Mouse (Mus musculus): ENCODE measurements around the gene Cacna1c. TPM values are rescaled to one million over a fixed set of nuclear protein-coding genes. Genes with fewer than 3 reads are reported as not detected.

Gene Cacna1c
- polyA plus RNA-seq, 2 experiments from 2014 or later, result 0.49 to 1.4 TPM

DNA sequence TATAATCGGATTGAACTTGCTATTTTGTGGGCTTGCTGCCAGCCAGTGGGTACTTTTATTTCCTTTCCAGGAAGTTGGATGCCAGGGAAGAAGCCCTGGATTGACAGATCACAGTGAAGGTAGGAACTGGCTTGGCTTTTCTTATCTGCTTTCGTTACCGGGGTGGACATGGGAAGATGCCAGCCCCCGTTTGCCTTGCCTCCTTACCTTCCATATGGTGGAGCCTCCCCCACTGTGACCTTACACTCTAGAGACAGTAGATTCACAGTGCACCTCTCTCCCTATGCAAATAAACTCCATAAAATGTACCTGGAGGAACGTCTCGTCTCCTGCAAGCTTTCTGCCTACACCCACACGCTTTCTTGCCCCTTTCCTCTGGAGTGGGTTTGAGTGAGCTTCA, 459.7 kb downstream of the Cacna1c start:
- no peak for ATAC-seq

DNA sequence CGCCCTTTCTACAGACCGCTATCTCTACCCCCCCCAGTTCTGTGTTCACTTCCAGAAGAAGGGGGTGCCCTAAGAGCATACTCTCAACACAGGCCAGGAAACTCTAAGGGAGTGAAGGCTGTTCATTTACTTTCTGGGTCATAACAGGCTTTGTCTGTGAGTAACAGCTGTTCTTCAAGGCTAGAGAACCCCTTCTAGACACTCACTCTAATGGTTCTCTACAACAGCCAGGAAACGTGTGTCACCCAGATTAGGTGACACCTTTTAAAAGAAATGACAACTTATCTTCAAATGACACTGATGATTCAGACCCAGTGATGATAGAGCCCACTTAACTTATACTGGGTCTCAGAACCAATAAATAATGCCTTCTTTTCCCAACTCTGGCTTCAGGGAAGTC, 461.1 kb downstream of the Cacna1c start:
- ATAC-seq, result no peak

DNA sequence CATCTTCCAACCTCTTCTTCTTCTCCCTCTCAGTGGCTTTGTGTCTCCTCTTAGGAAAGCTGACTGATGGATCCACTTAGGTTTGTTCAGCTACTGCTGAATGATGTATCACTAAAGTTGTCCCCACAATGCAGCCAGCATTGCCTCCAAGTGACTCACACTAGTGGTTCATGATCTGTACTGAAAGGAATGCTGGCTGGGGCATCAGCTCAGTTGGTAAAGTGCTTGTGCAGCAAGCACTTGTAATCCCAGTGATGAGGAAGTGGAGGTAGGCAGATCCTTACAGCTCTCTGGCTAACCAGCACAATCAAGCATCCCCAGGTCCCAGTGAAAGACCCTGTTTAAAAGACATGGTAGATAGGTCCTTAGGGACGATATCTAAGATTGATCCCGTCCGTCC, 464.3 kb downstream of the Cacna1c start:
- no peak for ATAC-seq

DNA sequence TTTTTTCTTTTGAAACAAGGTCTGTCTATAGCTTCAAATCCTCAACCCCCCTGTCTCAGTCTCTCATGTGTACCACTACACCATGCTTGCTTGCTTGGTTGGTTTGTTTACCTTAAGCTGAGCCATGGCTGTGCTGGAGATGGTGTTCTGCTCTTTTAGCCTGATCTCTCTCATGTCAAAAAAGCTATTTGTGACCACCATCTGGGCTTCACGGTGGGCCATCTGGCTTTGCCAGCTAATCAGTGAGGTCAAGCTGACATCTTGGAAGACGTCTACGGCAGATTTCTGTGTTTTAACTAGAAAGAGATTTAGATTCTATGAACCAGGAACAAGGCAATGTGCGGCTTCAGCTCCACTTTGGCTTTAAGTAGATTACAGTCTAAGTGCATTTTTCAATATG, 471.3 kb downstream of the Cacna1c start:
- ATAC-seq, result no peak

DNA sequence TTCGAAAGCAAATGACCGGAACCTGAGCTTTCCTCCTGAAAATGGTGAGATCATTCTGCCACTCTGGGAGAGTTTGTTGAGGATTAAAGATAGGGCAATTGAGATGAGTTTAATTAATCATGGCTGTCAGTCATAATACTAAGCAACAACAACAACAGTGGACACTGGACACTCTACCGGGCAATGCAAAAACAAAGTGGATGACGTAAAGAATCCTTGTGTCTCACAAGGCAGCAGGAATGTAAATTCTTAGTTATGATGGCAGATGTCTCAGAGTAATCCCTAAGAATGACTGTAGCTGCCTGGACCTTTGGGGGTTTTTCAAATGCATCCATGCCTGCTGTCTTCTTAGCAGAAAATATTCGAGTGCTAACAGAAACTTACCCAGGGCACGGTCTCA, 471.8 kb downstream of the Cacna1c start:
- no peak for ATAC-seq

DNA sequence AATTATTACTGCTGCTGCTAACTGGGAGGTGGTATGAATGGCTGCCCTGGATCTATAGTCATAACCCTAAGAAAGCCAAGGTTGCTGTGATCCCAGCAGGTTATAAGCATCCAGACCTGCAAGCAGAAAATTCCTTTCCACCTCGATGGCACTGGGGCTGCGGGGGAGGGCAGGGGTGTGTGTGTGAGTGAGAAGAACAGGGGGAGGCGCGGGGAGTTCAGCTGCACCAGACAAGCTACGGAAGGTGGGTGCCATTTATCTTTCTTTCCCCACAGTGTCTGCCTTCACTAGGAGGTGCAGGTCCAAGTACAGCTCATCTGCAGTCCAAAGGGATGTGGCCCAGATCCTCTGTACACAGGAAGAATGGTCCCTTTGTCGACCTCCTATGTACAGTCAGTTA, 473.9 kb downstream of the Cacna1c start:
- no peak for ATAC-seq

DNA sequence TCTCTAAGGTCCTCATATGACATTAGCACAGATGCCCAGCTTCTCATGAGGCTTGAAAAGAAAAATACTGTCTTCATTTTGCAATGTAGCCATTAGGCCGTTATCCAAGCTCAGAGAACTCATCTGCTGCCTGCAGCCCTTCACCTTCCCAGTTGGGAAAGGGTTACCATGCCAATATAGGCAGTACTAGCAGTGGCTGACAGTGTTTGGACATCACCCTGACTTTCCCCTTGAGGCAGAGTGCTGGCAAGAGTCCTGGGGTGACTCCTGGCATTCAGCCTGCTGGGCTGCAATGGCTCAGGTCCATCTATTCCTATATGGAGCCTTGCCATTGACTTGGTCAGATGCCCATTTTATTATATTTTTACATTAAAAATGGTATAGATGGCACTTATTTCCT, 476.7 kb downstream of the Cacna1c start:
- ATAC-seq, result no peak

DNA sequence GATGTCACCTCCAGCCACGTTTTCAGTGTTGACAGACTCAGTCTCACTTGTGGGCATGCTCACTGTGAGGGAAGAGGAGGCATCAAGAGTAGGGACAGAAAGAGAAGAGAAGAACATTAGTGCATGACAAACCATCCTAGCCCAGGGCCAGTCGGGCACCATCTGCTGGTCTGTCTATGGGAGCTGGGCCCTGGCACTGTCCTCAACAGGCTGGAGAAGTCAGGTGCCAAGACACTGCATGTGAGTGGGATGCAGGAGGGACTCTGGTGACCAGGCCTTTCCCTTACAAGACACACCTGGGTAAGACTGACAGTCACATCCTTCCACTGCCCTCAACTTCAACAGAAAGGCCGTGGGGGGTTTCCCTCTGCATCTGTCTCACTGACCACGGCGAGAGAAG, 482.9 kb downstream of the Cacna1c start:
- no peak for ATAC-seq

DNA sequence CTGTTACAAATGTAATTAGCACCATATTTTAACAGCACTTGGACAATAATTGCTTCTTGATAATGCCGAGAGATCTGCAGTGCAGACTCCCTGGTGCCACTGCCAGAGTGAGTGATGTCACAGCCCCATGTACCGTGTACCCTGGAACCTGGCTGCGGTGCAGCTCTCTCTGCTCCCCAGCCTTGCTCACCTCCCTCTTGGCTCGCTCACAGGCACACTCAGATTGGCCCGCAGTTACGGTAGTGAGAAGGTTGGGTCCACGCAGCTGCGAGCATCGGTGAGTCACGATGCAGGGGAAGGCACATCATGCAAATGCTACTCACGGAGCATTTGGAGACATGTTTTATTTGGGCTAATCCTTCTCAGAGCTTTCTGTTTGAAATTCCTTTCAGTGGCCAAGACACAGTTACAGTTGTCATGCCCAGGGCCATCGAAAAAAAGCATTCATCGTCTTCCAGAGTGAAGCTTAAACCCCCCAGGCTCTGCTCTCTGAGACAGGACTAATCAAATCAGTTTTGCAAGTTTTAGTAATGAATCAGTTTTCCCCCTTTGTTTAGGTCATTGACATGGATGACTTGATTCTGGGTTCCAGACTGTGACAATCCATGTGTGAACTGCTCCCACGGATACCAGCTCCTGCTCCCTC, 484.4 kb downstream of the Cacna1c start:
- ATAC-seq, result no peak

DNA sequence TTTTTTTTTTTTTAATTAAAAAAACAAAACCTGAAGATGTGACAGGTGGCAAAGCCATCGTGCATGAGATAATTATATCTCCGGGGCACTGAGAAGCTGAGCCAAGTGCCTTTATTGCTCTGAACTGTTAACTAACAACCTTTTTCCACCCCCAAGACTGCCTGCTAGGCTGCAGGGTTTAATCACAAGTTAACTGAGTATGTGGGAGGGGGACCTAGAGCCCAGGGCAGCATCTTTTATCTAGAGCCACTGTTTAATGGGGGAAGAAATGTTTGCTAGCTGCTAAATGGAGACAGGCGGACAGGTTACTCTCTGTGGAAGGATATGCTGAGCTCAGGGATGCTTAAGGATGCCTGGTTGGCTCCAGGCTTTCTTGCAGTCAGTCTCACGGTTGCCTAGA, 489.2 kb downstream of the Cacna1c start:
- no peak for ATAC-seq

DNA sequence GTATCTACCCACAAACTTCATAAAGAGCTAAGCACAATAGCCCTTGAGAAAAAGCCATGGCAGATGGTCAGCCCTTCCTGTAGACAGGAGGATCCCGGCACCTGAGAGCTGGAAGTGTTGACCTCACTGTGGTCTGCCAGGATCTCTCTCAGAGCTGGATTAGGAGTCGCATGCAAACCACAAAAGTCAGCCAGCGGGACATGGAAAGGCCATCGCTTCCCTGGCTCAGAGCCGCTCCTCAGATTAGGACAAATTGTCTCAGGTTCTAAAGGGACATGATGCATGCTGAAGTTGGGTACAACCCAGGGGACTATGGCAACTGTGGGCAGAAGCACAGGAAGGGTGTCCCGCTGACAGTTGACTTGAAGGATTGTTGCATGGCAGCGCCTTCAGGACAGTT, 490.4 kb downstream of the Cacna1c start:
- no peak for ATAC-seq

DNA sequence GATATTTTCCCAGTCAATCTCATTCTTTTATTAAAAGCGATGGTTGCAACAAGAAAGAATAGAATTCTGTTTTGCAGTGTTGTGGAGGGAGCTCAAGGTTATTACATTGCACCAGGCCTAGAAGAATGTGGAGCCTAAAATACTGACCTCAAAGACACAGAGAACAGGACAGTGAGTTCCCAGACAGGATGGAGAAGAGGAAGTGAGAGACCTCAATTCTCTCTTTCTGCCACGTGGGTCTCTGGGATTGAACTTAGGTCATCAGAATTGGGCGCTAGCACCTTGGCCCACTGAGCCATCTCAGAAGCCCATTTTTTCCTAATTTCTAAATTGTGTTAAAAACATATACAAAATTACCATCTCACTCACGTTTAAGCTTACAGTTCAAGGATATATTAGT, 501.6 kb downstream of the Cacna1c start:
- ATAC-seq, result no peak

DNA sequence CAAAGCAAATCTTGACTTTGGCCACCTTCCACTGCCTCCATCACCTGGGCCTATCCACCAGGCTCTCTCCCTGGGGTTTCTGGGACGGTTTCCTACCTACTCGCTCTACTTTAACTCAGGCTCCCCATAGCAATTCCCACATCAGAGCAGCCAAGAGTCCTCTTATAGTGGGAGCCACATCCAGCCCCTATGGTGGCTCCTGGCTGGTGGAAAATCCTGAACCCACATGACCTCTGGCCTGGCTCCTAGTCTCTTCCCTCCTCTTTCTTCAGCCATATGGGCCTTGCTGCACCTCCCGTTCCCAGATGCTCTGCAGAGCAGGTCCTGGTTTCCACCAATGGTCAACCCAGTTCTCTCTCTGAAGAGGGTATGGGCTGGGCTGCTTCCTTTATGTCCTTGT, 506.8 kb downstream of the Cacna1c start:
- ATAC-seq, result no peak

DNA sequence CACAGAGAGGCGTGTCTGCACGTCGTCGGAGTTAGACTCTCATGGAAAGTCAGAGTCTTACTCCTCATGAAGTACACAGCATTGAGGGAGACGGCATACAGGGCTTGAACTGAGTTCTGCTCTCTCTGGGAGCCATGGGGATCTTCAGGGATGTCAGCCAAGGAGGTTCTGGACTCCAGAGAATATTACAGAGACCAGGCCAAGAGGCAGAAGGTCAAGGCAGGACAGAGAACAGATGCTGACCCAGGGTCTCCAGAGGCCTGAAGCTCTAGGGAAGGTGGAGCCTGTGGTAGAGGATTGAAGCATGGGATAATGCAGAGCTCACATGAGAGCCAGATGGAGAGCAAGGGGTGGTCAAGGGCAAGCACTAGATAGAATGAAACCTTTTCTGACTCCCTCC, 507.4 kb downstream of the Cacna1c start:
- ATAC-seq, result no peak

DNA sequence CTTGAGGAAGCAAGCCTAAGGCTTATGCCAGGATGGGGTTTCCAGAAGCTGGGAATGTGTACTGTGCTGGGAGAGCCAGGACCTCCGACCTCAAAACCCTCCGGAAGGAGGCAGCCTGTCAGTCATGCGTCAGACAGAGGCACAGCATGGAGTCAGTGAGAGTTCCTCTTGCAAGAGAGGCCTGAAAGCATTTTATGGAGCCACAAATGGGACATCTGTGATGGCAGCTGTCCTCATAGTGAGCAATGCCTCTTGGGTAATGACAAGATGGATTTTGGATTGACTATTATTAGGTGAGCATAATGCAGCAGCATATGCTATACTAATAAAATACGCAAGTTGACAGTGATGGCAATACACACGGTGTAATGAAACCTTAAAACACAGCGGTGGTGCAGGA, 515.4 kb downstream of the Cacna1c start:
- ATAC-seq, result no peak

DNA sequence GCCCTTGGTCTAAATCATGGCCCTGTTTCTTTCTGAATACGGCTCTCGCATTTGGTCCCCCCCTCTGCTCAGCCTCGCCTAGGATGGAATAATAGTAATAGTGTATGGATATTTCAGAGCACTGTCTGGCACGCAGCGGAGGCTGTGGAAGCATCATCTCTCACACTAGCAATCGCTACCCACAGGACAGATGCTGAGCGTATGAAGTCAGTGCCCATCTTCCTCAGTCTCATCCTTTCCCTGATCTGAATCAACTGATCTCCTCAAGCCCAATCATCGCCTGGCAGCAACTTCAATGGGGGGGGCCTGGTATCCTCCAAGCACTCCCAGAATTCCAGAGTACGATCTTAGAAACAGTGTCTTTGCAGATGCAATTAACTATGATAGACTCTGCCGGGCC, 518.2 kb downstream of the Cacna1c start:
- no peak for ATAC-seq

DNA sequence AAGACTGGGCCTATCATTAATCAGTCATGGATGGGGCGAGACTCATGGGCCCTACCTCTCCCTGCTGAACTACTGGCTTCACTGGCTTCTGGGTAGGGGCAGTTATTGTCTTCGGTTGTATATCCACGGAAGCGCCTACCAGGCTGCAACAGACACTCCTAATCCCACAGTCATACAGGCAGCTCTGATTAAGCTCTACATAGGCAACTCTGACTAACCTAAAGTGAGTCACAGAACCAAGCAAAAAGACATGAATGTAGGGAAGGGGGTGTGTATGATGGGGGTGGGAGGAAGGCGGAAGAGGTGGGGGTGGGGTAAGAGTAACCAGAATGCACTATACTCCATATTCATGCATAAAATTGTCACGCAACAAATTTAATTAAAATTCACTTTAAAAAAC, 518.9 kb downstream of the Cacna1c start:
- ATAC-seq, result no peak

DNA sequence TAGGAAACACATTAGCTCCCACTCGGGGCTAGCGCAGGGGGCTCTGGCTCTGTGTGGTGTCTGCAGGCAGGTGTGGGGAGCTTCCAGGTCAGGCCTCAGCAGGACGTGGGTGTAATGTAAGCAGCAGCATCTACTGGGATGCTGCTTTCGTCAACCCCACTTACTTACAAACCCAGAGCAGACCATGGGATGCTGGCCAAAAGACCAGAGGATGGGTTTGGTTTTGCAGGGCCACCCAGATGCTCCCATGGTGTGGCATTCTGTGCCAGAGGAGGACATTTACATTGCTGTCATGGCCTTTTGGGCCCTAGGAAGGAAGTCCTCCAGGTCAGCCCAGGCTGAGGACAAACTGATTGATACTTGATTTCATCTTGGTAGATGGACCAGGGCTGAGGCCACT, 521.4 kb downstream of the Cacna1c start:
- ATAC-seq, result no peak

DNA sequence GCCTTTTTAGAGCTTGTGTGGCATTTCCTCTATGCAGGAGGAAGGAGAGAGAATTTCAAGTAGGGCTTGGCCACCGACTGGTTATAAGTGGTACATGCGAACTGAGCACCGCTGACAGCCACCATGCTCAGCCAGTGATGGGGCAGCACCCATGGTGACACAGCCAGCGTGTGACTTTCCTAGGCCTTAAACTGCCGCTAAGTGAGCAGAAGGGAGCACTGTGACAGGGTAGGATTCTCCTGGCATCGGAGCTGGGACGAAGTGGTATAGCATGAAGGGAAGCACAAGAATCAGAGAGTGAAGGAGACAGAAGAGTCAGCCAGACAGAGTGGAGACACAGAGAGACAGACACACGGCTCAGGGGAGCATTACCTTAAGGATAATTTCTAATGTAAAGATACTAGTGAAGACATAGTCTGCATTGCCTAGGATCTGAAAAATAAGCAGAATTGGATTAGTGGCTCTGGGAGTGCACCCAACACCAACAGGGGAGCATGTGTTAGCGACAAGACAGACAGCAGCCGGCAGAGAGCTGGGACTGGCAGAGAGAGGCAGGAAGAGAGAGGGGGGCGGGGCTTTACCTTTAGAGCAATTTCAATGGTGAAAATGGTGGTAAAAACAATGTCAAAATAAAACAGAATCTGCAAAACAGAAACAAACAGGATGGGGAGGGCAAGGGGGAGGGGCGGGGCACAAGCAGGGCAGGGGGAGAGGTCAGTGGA, 522.1 kb downstream of the Cacna1c start:
- no peak for ATAC-seq

DNA sequence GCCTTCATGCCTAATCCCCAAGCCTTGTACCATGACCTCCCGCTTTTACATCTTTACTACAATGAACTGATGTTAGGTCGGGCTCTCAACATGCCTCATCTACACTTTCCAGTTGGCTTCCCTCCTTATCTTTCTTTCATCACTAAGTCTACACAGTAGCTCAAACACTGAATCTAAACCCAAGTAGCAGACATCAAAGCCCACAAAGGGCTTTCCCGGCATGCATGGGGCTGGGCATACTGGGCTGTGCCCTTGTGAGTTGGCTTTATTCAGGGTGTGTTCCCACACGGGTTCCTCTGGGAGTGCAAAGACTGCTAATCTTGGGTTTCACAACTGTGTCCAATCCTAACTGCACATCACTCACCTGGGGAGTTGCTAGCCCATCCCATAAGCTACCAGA, 542.9 kb downstream of the Cacna1c start:
- no peak for ATAC-seq

DNA sequence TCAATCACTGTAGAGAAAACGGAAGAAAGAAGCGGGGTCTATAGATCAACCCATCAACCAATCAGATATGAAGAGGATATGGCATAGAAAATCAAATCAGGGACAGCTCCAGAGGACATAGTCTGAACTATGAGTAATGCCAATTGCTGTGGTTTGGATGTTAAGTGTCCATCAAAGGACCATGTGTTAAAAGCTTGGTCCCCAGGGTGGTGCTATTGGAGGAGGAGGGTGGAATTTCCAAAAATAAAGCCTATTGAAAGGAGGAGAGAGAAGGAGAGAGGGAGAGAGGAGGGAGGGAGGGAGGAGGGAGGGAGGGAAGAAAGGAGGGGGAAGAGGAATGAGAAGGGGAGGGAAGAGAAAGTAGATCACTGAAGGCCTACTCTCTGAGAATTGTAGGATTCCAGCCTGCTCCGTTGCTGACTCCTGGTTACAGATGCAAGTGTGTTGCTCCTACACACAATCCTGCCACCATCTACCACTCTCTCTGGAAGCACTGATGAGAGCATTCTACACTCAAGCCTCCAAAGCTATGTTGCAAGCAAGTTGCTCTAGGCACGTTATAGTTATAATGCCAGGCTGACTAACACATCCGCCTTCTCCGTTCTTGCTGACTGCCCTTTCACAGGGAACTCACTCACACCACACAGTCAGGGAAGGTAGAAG, 547.0 kb downstream of the Cacna1c start:
- no peak for ATAC-seq

DNA sequence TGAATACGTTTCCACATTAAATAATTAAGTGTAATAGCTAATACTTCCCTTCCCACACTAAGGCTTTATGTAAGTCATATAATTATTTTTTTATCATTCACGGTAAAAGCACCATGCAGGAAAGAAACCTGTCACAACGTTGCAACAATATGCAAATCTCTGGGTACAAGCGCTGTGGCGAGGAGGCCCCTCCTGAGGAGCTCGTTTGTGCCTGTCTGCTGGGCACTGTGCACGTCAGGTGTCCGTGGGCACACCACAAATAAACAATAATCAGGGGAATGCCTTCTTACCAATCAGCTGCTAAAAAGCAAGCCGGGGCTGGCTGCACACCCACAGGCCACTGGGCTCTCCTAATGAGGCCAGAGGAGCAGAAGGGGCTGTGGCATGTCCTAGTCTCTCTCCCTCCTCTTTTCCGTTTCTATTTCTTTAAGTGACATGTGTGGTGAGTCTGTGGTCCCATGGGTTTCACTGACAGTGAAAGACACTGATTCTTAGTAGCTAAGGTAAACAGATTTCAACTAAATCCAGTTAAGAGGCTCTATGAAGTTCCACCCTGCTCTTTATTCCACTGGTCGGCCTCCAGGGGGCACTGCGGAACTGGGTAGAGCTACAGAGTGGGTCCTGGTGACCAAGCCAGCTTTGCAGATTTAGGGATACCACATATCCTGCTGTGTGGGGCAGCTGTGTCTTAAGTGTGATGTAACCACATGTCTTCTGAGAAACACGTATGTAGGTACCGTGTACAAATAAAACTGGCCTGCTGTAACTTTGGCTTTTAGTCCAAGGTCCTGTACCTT, 549.8 kb downstream of the Cacna1c start:
- ATAC-seq, result no peak

DNA sequence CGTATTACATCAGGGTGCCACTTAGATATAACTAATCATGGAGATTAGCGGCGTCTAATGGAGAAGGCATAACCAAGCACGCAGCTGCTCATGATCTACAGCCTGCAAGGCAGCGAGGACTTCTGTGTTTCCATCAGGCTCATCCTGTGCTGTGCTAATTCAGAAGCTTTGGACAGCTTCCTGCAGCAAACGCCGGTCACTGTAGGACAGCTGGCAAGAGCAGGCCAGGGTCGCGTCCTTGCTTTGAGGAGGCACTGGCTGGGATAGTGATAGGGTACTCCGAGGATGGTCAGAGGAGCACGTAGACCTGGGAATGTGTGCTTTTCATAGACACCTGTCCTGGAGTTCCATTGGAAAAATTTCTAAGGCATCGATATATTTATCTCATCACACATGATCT, 551.4 kb downstream of the Cacna1c start:
- no peak for ATAC-seq

Data from CD4-positive, CD25-positive, alpha-beta regulatory T cell, adult 4 months (primary cell).